Comparison of ENCODE assay signal across 8 mouse cellular contexts in genomic region chr9:61375802-61376561, GRCm38 (mm10). TPM values are rescaled to one million over a fixed set of nuclear protein-coding genes. Genes with fewer than 3 reads are reported as not detected.
DNase-seq lines count a peak whose midpoint lies in the region; ATAC-seq lines count a peak whose summit lies in the region.

No protein-coding gene starts in this region.

- H3K9ac ChIP-seq in kidney, embryonic 14.5 days (ENCODE audit: low read depth, low read length) = peak overlapping the region; percentile 14; the same call in 1 of the 2 replicates
- H3K9ac ChIP-seq in hindbrain, embryonic 13.5 days = peak overlapping the region; percentile 72
- peak overlapping the region; percentile 37; the same call in 1 of the 2 replicates for H3K9ac ChIP-seq in midbrain, embryonic 11.5 days (ENCODE audit: low read length)

- H3K27ac ChIP-seq in kidney, embryonic 14.5 days (ENCODE audit: low read depth, low read length) = no peak overlapping the region
- H3K27ac ChIP-seq in hindbrain, embryonic 13.5 days = no peak overlapping the region; the same call in 1 of the 2 replicates
- H3K27ac ChIP-seq in midbrain, embryonic 11.5 days (ENCODE audit: low read depth, low read length) = no peak overlapping the region

- no peaks in the 10 kb centered on the region for H3K27me3 ChIP-seq in kidney, embryonic 14.5 days (ENCODE audit: control insufficient read depth, insufficient read depth, low read length)
- no peaks in the 10 kb centered on the region for H3K27me3 ChIP-seq in hindbrain, embryonic 13.5 days
- no peaks in the 10 kb centered on the region for H3K27me3 ChIP-seq in midbrain, embryonic 11.5 days (ENCODE audit: control insufficient read depth, insufficient read depth, low read length)

- ATAC-seq in kidney, embryonic 14.5 days (ENCODE audit: low FRiP score, low TSS enrichment) = no peak
- ATAC-seq in hindbrain, embryonic 13.5 days (ENCODE audit: low FRiP score) = no peak
- no peak for ATAC-seq in midbrain, embryonic 11.5 days (ENCODE audit: low FRiP score)

- 46% methylated on average over 11 of the region's 11 CpGs for WGBS in kidney, embryonic 14.5 days
- 32% methylated on average over 11 of the region's 11 CpGs for WGBS in hindbrain, embryonic 13.5 days
- 52% methylated on average over 11 of the region's 11 CpGs for WGBS in midbrain, embryonic 11.5 days

- DNase-seq in kidney, postnatal 10 days = no peak
- DNase-seq in brain, adult 2 months (ENCODE audit: low read depth, low spot score) = peak; percentile 61
- DNase-seq in midbrain, embryonic 11.5 days (ENCODE audit: low spot score, missing footprints) = no peak
- DNase-seq in left cerebral cortex, adult 8-10 months (ENCODE audit: low spot score in 2 of 2) = no peak
- no peak for DNase-seq in ovary, postnatal 10 days (ENCODE audit: low spot score)
- no peak for DNase-seq in cerebellum, adult 18-20 months

- peaks cover 71% of the 10 kb centered on the region for H3K4me1 ChIP-seq in kidney, embryonic 14.5 days (ENCODE audit: control insufficient read depth, insufficient read depth, low read length)
- peaks cover 80% of the 10 kb centered on the region for H3K4me1 ChIP-seq in hindbrain, embryonic 13.5 days (replicated peaks)
- peaks cover 68% of the 10 kb centered on the region for H3K4me1 ChIP-seq in midbrain, embryonic 11.5 days (ENCODE audit: control insufficient read depth, insufficient read depth, low read length)

- H3K9me3 ChIP-seq in kidney, embryonic 14.5 days (ENCODE audit: control insufficient read depth, low read length) = no peaks in the 10 kb centered on the region
- H3K9me3 ChIP-seq in hindbrain, embryonic 13.5 days = no peaks in the 10 kb centered on the region
- H3K9me3 ChIP-seq in midbrain, embryonic 11.5 days (ENCODE audit: control insufficient read depth, low read length) = no peaks in the 10 kb centered on the region

- peak overlapping the region; percentile 4 for H3K4me3 ChIP-seq in kidney, embryonic 14.5 days (ENCODE audit: low read length)
- H3K4me3 ChIP-seq in hindbrain, embryonic 13.5 days = peak overlapping the region; percentile 90
- H3K4me3 ChIP-seq in midbrain, embryonic 11.5 days (ENCODE audit: low read depth, low read length) = peak overlapping the region; percentile 87

- peak overlapping the region; percentile 95 for H3K4me2 ChIP-seq in kidney, embryonic 14.5 days (replicated peaks; ENCODE audit: low read depth, low read length)
- H3K4me2 ChIP-seq in hindbrain, embryonic 13.5 days = peak overlapping the region; percentile 96
- peak overlapping the region; percentile 99 for H3K4me2 ChIP-seq in midbrain, embryonic 11.5 days

- peaks cover 30% of the 10 kb centered on the region; the same call in 1 of the 2 replicates for H3K36me3 ChIP-seq in kidney, embryonic 14.5 days (ENCODE audit: control insufficient read depth, insufficient read depth, low read length)
- H3K36me3 ChIP-seq in hindbrain, embryonic 13.5 days = peaks cover 12% of the 10 kb centered on the region; the same call in 1 of the 2 replicates
- H3K36me3 ChIP-seq in midbrain, embryonic 11.5 days (ENCODE audit: control insufficient read depth, insufficient read depth, low read length) = peaks cover 5% of the 10 kb centered on the region; the same call in 1 of the 2 replicates

RNA-seq across cellular contexts. Expression of gene Tle3, which starts 3.8 kb away (rescaled TPM):
- polyA plus RNA-seq in kidney, embryonic 14.5 days (2014; fragmentation: Nextera tagmentation; extraction: Ambion mirVana) = 29.6 and 33.7 TPM in 2 replicates
- polyA plus RNA-seq in hindbrain, embryonic 13.5 days (2015; fragmentation: Nextera tagmentation; extraction: Ambion mirVana) = 31.0 and 32.3 TPM in 2 replicates
- 38.2 and 38.9 TPM in 2 replicates for polyA plus RNA-seq in midbrain, embryonic 11.5 days (2014; fragmentation: Nextera tagmentation; extraction: Ambion mirVana)
- 10 to 100 TPM; 37.4 to 53.8 (median 44.7) TPM for total RNA-seq in left cerebral cortex, adult 8-10 months (2022)

Comparison
In these comparisons a context has a peak if more than half of its experiments do, and no peak if none do; other contexts are left out.
1. H3K4me3 ChIP-seq: peak in every context shown above with its lines; median percentile 90 in hindbrain, embryonic 13.5 days; 87 in midbrain, embryonic 11.5 days; 4 in kidney, embryonic 14.5 days.
2. H3K9ac ChIP-seq: peak in every context shown above with its lines; median percentile 72 in hindbrain, embryonic 13.5 days; 37 in midbrain, embryonic 11.5 days; 14 in kidney, embryonic 14.5 days.